In the genomic region with DNA sequence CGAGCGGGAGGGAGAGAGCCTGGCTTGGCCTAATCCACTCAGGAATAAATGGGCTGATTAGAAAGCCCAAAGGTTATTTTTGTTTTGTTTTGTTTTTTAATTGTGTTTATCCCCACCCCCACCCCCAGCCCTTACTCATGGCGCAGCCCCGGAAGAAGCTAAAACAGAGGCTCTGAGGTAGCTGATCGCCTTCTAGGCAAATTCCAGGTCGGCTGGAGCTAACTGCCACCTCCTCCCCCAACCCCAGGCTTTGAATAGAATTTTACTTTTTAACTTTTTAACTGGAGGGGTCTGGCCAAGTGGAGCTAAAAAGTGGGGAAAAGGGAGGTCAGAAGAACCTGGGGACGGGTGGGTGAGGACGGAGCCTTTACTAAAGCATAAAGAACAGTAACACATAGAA, we compare ENCODE assay signal across 11 mouse cellular contexts. TPM values are rescaled to one million over a fixed set of nuclear protein-coding genes. Genes with fewer than 3 reads are reported as not detected.
DNase-seq lines count a peak whose midpoint lies in the region; ATAC-seq and TF ChIP-seq lines count a peak whose summit lies in the region.
"Had no signal": no experiment of that assay in that cellular context is flagged by ENCODE, and none has a peak within 500 bp of the region (broad histone marks: within the 10 kb centered on the region; RNA-seq: fewer than 3 reads in every experiment).

No protein-coding gene starts in this region.

- H3K9me3 ChIP-seq in hindbrain, embryonic 10.5 days, result peaks cover 10% of the 10 kb centered on the region
- no peaks in the 10 kb centered on the region; the same call in 1 of the 2 replicates for H3K9me3 ChIP-seq in hindbrain, embryonic 16.5 days (ENCODE audit: control insufficient read depth, low read length)
- H3K9me3 ChIP-seq in G1E (replicated peaks), result peaks cover 10% of the 10 kb centered on the region
- H3K9me3 ChIP-seq in hindbrain, embryonic 12.5 days (replicated peaks), result no peaks in the 10 kb centered on the region
- H3K9me3 ChIP-seq in midbrain, embryonic 15.5 days, result no peaks in the 10 kb centered on the region

- WGBS in hindbrain, embryonic 10.5 days, result 48% methylated on average over 8 of the region's 8 CpGs
- 57% methylated on average over 8 of the region's 8 CpGs for WGBS in hindbrain, embryonic 16.5 days
- WGBS in hindbrain, embryonic 12.5 days, result 47% methylated on average over 8 of the region's 8 CpGs
- 37% methylated on average over 8 of the region's 8 CpGs for WGBS in midbrain, embryonic 15.5 days

- no peak for TF ChIP-seq CTCF in G1E (IDR thresholded peaks at IDR 0.05; ENCODE audit: low read depth, low read length)

- H3K9ac ChIP-seq in hindbrain, embryonic 16.5 days (ENCODE audit: low read depth, low read length), result no peak overlapping the region
- H3K9ac ChIP-seq in hindbrain, embryonic 12.5 days, result 0 out of 2 replicates have a peak overlapping the region, but pooled peaks have one; percentile 36
- no peak overlapping the region for H3K9ac ChIP-seq in midbrain, embryonic 15.5 days

- H3K4me1 ChIP-seq in hindbrain, embryonic 10.5 days (replicated peaks), result peaks cover 78% of the 10 kb centered on the region
- peaks cover 21% of the 10 kb centered on the region for H3K4me1 ChIP-seq in hindbrain, embryonic 16.5 days (ENCODE audit: control insufficient read depth, insufficient read depth, low read depth, low read length)
- peaks cover 93% of the 10 kb centered on the region for H3K4me1 ChIP-seq in G1E (ENCODE audit: insufficient read depth, low read depth, low read length)
- H3K4me1 ChIP-seq in hindbrain, embryonic 12.5 days, result peaks cover 55% of the 10 kb centered on the region
- peaks cover 35% of the 10 kb centered on the region for H3K4me1 ChIP-seq in midbrain, embryonic 15.5 days

- H3K4me2 ChIP-seq in hindbrain, embryonic 16.5 days (ENCODE audit: low read length), result no peak overlapping the region; the same call in 1 of the 2 replicates
- peak overlapping the region; percentile 91 for H3K4me2 ChIP-seq in hindbrain, embryonic 12.5 days (replicated peaks)
- H3K4me2 ChIP-seq in midbrain, embryonic 15.5 days, result peak overlapping the region; percentile 91

- H3K27me3 ChIP-seq in hindbrain, embryonic 10.5 days (ENCODE audit: insufficient read depth, poor library complexity, severe bottlenecking), result no peaks in the 10 kb centered on the region
- no peaks in the 10 kb centered on the region for H3K27me3 ChIP-seq in hindbrain, embryonic 16.5 days (replicated peaks; ENCODE audit: control insufficient read depth, insufficient read depth, low read length)
- no peaks in the 10 kb centered on the region for H3K27me3 ChIP-seq in G1E (ENCODE audit: insufficient read depth, low read length)
- no peaks in the 10 kb centered on the region for H3K27me3 ChIP-seq in hindbrain, embryonic 12.5 days
- H3K27me3 ChIP-seq in midbrain, embryonic 15.5 days (replicated peaks), result no peaks in the 10 kb centered on the region

- no peak for ATAC-seq in hindbrain, embryonic 16.5 days
- no peak for ATAC-seq in G1E (ENCODE audit: extremely low read depth, insufficient number of reproducible peaks, low FRiP score, poor library complexity, severe bottlenecking)
- no peak for ATAC-seq in hindbrain, embryonic 12.5 days (ENCODE audit: low FRiP score)
- no peak for ATAC-seq in midbrain, embryonic 15.5 days (replicated peaks)
- no peak for ATAC-seq in frontal cortex, adult (ENCODE audit: low TSS enrichment)
- no peak for ATAC-seq in megakaryocyte, adult 5-6 weeks (ENCODE audit: poor library complexity, severe bottlenecking)

- peaks cover 70% of the 10 kb centered on the region for H3K36me3 ChIP-seq in hindbrain, embryonic 10.5 days
- 0 out of 2 replicates have a peak, but pooled peaks cover 2% of the 10 kb centered on the region for H3K36me3 ChIP-seq in hindbrain, embryonic 16.5 days (ENCODE audit: control insufficient read depth, insufficient read depth, low read length)
- peaks cover 82% of the 10 kb centered on the region for H3K36me3 ChIP-seq in G1E (replicated peaks)
- H3K36me3 ChIP-seq in hindbrain, embryonic 12.5 days, result peaks cover 14% of the 10 kb centered on the region
- no peaks in the 10 kb centered on the region for H3K36me3 ChIP-seq in midbrain, embryonic 15.5 days (replicated peaks)

- peak overlapping the region; percentile 63 for H3K4me3 ChIP-seq in hindbrain, embryonic 10.5 days
- H3K4me3 ChIP-seq in hindbrain, embryonic 16.5 days (ENCODE audit: low read length), result no peak overlapping the region
- H3K4me3 ChIP-seq in G1E (ENCODE audit: low read depth, low read length), result peak overlapping the region; percentile 69
- no peak overlapping the region for H3K4me3 ChIP-seq in hindbrain, embryonic 12.5 days
- no peak overlapping the region for H3K4me3 ChIP-seq in midbrain, embryonic 15.5 days

- H3K27ac ChIP-seq in hindbrain, embryonic 10.5 days, result peak overlapping the region; percentile 99
- no peak overlapping the region for H3K27ac ChIP-seq in hindbrain, embryonic 16.5 days (ENCODE audit: low read depth, low read length)
- H3K27ac ChIP-seq in hindbrain, embryonic 12.5 days, result peak overlapping the region; percentile 97
- H3K27ac ChIP-seq in midbrain, embryonic 15.5 days, result no peak overlapping the region
- H3K27ac ChIP-seq: macrophage had no signal

- no peak for DNase-seq in hindbrain, embryonic 10.5 days (ENCODE audit: low spot score)
- DNase-seq in G1E (ENCODE audit: low spot score), result no peak
- no peak for DNase-seq in cerebellum, postnatal 4 days (ENCODE audit: low spot score in 2 of 2)
- DNase-seq: heart, postnatal 36 days had no signal

RNA-seq across cellular contexts. Expression of gene Igf2bp1, which starts 15.9 kb away (rescaled TPM):
- polyA plus RNA-seq in hindbrain, embryonic 10.5 days (2016; fragmentation: Nextera tagmentation; extraction: Ambion mirVana), result 167 and 186 TPM in 2 replicates
- polyA plus RNA-seq in hindbrain, embryonic 16.5 days (2015; fragmentation: Nextera tagmentation; extraction: Ambion mirVana), result 6.1 and 11.3 TPM in 2 replicates
- total RNA-seq in G1E (2014; fragmentation: Nextera tagmentation) (113 and 120 TPM in 2 replicates), G1E (2017) (38.3 and 49.1 TPM in 2 replicates)
- 51.3 and 52.6 TPM in 2 replicates for polyA plus RNA-seq in G1E (2012)
- 71.1 and 73.3 TPM in 2 replicates for polyA plus RNA-seq in hindbrain, embryonic 12.5 days (2016; fragmentation: Nextera tagmentation; extraction: Ambion mirVana)
- polyA plus RNA-seq in midbrain, embryonic 15.5 days (2015; fragmentation: Nextera tagmentation; extraction: Ambion mirVana), result 14.6 and 15.7 TPM in 2 replicates
- total RNA-seq in megakaryocyte, adult 5-6 weeks (2015), result not detected in 2 replicates
- total RNA-seq in megakaryocyte, adult 5-6 weeks (2017), result not detected in 2 replicates
- polyA plus RNA-seq: macrophage had no signal

RNA-seq across cellular contexts. Expression of gene Gip, which starts 34.5 kb away (rescaled TPM):
- polyA plus RNA-seq in hindbrain, embryonic 10.5 days (2016; fragmentation: Nextera tagmentation; extraction: Ambion mirVana), result not detected in 2 replicates
- polyA plus RNA-seq in hindbrain, embryonic 16.5 days (2015; fragmentation: Nextera tagmentation; extraction: Ambion mirVana), result not detected in 2 replicates
- total RNA-seq in G1E (2014; fragmentation: Nextera tagmentation), result not detected in 2 replicates
- 0.76 TPM in 1 of 2 replicates, not detected in the other for total RNA-seq in G1E (2017)
- polyA plus RNA-seq in G1E (2012), result not detected in 2 replicates
- polyA plus RNA-seq in hindbrain, embryonic 12.5 days (2016; fragmentation: Nextera tagmentation; extraction: Ambion mirVana), result not detected in 2 replicates
- polyA plus RNA-seq in midbrain, embryonic 15.5 days (2015; fragmentation: Nextera tagmentation; extraction: Ambion mirVana), result not detected in 2 replicates
- not detected in 2 replicates for total RNA-seq in megakaryocyte, adult 5-6 weeks (2015)
- total RNA-seq in megakaryocyte, adult 5-6 weeks (2017), result not detected in 2 replicates
- total RNA-seq: heart, postnatal 36 days; layer of hippocampus, postnatal 25 days had no signal
- polyA plus RNA-seq: macrophage had no signal

RNA-seq across cellular contexts. Expression of gene Snf8, which starts 44.8 kb away (rescaled TPM):
- polyA plus RNA-seq in hindbrain, embryonic 10.5 days (2016; fragmentation: Nextera tagmentation; extraction: Ambion mirVana), result 118 and 126 TPM in 2 replicates
- 120 and 132 TPM in 2 replicates for polyA plus RNA-seq in hindbrain, embryonic 16.5 days (2015; fragmentation: Nextera tagmentation; extraction: Ambion mirVana)
- total RNA-seq in G1E (2014; fragmentation: Nextera tagmentation) (38.7 and 48.4 TPM in 2 replicates), G1E (2017) (58.4 and 62.3 TPM in 2 replicates)
- polyA plus RNA-seq in G1E (2012), result 154 and 196 TPM in 2 replicates
- 115 and 118 TPM in 2 replicates for polyA plus RNA-seq in hindbrain, embryonic 12.5 days (2016; fragmentation: Nextera tagmentation; extraction: Ambion mirVana)
- polyA plus RNA-seq in midbrain, embryonic 15.5 days (2015; fragmentation: Nextera tagmentation; extraction: Ambion mirVana), result 137 TPM in 2 replicates
- total RNA-seq in megakaryocyte, adult 5-6 weeks (2015), result 80.1 and 93.3 TPM in 2 replicates
- total RNA-seq in megakaryocyte, adult 5-6 weeks (2017), result 47.6 and 59.8 TPM in 2 replicates

Comparison
In these comparisons a context has a peak if more than half of its experiments do, and no peak if none do; other contexts are left out.
1. H3K27ac ChIP-seq: peak in hindbrain, embryonic 10.5 days (single experiment) and hindbrain, embryonic 12.5 days (single experiment); none in hindbrain, embryonic 16.5 days (single experiment) and midbrain, embryonic 15.5 days (single experiment).
2. H3K4me3 ChIP-seq: peak in hindbrain, embryonic 10.5 days (single experiment) and G1E (single experiment); none in hindbrain, embryonic 16.5 days (single experiment), hindbrain, embryonic 12.5 days (single experiment) and midbrain, embryonic 15.5 days (single experiment).